Comparison of ENCODE assay signal across 19 mouse cellular contexts in genomic region chr2:143948416-143948815, GRCm38 (mm10). TPM values are rescaled to one million over a fixed set of nuclear protein-coding genes. Genes with fewer than 3 reads are reported as not detected.
A peak's percentile ranks its signal among the peaks of the same experiment; 100 is the strongest.
DNase-seq lines count a peak whose midpoint lies in the region; ATAC-seq and TF ChIP-seq lines count a peak whose summit lies in the region.
"Had no signal": no experiment of that assay in that cellular context is flagged by ENCODE, and none has a peak within 500 bp of the region (broad histone marks: within the 10 kb centered on the region; RNA-seq: fewer than 3 reads in every experiment).

No protein-coding gene starts in this region.

- peak; percentile 2 for DNase-seq in gastrocnemius, adult 2 months
- DNase-seq in gastrocnemius, postnatal 10 days: no peak
- peak; percentile 14 for DNase-seq in MN1 (ENCODE audit: low spot score)
- DNase-seq in heart, postnatal 4 days: peak; percentile 60
- no peak for DNase-seq in cerebellum, postnatal 14 days
- no peak for DNase-seq in embryo, embryonic 10 days (ENCODE audit: low spot score)
- DNase-seq in adrenal gland, adult 2 months: no peak
- DNase-seq: adrenal gland, postnatal 14 days; cerebellum, adult 11 months; cerebellum, postnatal 10 days; embryo, embryonic 11 days; kidney, adult 2 months had no signal

- no peaks in the 10 kb centered on the region for H3K27me3 ChIP-seq in heart, embryonic 14.5 days (ENCODE audit: control insufficient read depth, insufficient read depth, low read length)
- H3K27me3 ChIP-seq: embryonic facial prominence, embryonic 15.5 days; hindbrain, embryonic 15.5 days had no signal

- H3K27ac ChIP-seq in gastrocnemius, adult 2 months: no peak overlapping the region
- H3K27ac ChIP-seq in heart, embryonic 14.5 days (replicated peaks in 1 of 2; ENCODE audit: control insufficient read depth in 1 of 2, insufficient read depth in 1 of 2, low read depth in 2 of 2, low read length in 2 of 2): peak overlapping the region; percentile 29 to 78
- H3K27ac ChIP-seq: embryonic facial prominence, embryonic 15.5 days; hindbrain, embryonic 15.5 days; liver, embryonic 14.5 days had no signal

- peaks cover 100% of the 10 kb centered on the region for H3K36me3 ChIP-seq in heart, embryonic 14.5 days (ENCODE audit: control insufficient read depth, insufficient read depth, low read length)

- no peak for TF ChIP-seq CTCF in gastrocnemius, adult 2 months (IDR thresholded peaks at IDR 0.05)

- no peak overlapping the region; the same call in 1 of the 2 replicates for H3K9ac ChIP-seq in heart, embryonic 14.5 days (ENCODE audit: low read length)
- H3K9ac ChIP-seq: embryonic facial prominence, embryonic 15.5 days; hindbrain, embryonic 15.5 days; liver, embryonic 14.5 days had no signal

- ATAC-seq in heart, embryonic 14.5 days (ENCODE audit: insufficient number of reproducible peaks, insufficient read depth, low FRiP score, low read depth): peak; percentile 49; the same call in 1 of the 2 replicates
- ATAC-seq: activated CD4-positive, CD25-positive, alpha-beta regulatory T cell, adult 4 months; forebrain, embryonic 16.5 days had no signal

- H3K9me3 ChIP-seq in heart, embryonic 14.5 days (ENCODE audit: control insufficient read depth, low read length): no peaks in the 10 kb centered on the region
- H3K9me3 ChIP-seq: embryonic facial prominence, embryonic 15.5 days; hindbrain, embryonic 15.5 days had no signal

- H3K4me1 ChIP-seq in heart, embryonic 14.5 days (ENCODE audit: control insufficient read depth in 2 of 2, insufficient read depth in 2 of 2, low read length in 2 of 2): peaks cover 26 to 56% of the 10 kb centered on the region in 2 experiments
- H3K4me1 ChIP-seq: hindbrain, embryonic 15.5 days had no signal

- 29% methylated on average over 4 of the region's 4 CpGs for WGBS in heart, embryonic 14.5 days

- H3K4me2 ChIP-seq in heart, embryonic 14.5 days (ENCODE audit: low read length): no peak overlapping the region
- H3K4me2 ChIP-seq: embryonic facial prominence, embryonic 15.5 days; hindbrain, embryonic 15.5 days; midbrain, embryonic 11.5 days had no signal

- intact Hi-C loops in gastrocnemius, adult 2 months (cut with DNase I): no loop called here

- no peak overlapping the region for H3K4me3 ChIP-seq in gastrocnemius, adult 2 months
- H3K4me3 ChIP-seq in heart, embryonic 14.5 days (ENCODE audit: control insufficient read depth in 1 of 2, insufficient read depth in 1 of 2, low read depth in 1 of 2, low read length in 2 of 2): no peak overlapping the region
- H3K4me3 ChIP-seq: embryonic facial prominence, embryonic 15.5 days; hindbrain, embryonic 15.5 days had no signal

RNA-seq across cellular contexts. Expression of gene Dstn, which starts 33.3 kb away (rescaled TPM):
- 10 to 100 TPM; 24.9 to 28.2 TPM for total RNA-seq in gastrocnemius, adult 2 months (2021)
- total RNA-seq in gastrocnemius, postnatal 10 days (2021): 10 to 100 TPM; 65.7 to 79.9 TPM
- polyA plus RNA-seq in heart, embryonic 14.5 days (2014; fragmentation: Nextera tagmentation; extraction: Ambion mirVana): 1,027 and 1,036 TPM in 2 replicates
- 100 to 1,000 TPM; 708 to 736 TPM for total RNA-seq in heart, postnatal 4 days (2021)
- total RNA-seq in adrenal gland, adult 2 months (2021): 100 to 1,000 TPM; 233 to 305 TPM
- 12.2 and 20.6 TPM in 2 replicates for polyA plus RNA-seq in adrenal gland, adult 2 months (2012; rRNA removed)

Comparison
In these comparisons a context has a peak if more than half of its experiments do, and no peak if none do; other contexts are left out.
1. DNase-seq: peak in gastrocnemius, adult 2 months (single experiment), MN1 (single experiment) and heart, postnatal 4 days (single experiment); none in gastrocnemius, postnatal 10 days (single experiment), cerebellum, postnatal 14 days (0 of 2), embryo, embryonic 10 days (single experiment) and adrenal gland, adult 2 months (single experiment).